Mouse (Mus musculus): ENCODE data around the gene Ago4. TPM values are rescaled to one million over a fixed set of nuclear protein-coding genes. Genes with fewer than 3 reads are reported as not detected.

Gene Ago4
- polyA plus RNA-seq, 1 experiment from 2014 or later, result 1.4 TPM

DNA sequence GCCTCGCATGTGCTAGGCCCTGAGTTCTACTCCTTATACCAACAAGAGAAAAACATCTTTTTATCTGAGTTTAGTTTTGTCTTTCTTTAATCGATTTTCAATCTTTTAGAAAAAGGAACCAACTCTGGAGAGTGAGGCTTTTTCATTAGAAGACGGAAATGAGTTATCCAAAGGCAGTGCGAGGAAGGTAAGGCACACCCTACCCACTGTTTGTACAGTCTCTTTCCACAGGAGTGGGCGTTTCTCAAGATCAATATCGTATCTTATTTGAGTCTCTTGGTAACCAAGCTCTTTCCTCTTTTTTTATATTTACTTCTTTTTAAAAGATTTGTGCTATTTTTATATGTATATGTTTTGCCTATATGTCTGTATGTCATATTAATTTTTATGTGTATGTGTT, 30.5 kb upstream of the Ago4 start:
- DNase-seq (ENCODE audit: low spot score), result no peak
- Histone ChIP-seq H3K36me3 (ENCODE audit: insufficient read depth, low read length) (peaks cover 18% of the 10 kb centered on the region; the same call in 1 of the 2 replicates), H3K9me3 (replicated peaks; ENCODE audit: low read length) (no peaks in the 10 kb centered on the region), H3K27me3 (ENCODE audit: insufficient read depth, low read length) (no peaks in the 10 kb centered on the region), H3K4me3 (replicated peaks; ENCODE audit: low read depth, low read length) (no peak overlapping the region), H3K9ac (ENCODE audit: low read depth, low read length) (no peak overlapping the region), H3K4me1 (replicated peaks; ENCODE audit: insufficient read depth, low read length) (no peaks in the 10 kb centered on the region), H3K4me2 (ENCODE audit: low read length) (no peak overlapping the region), H3K27ac (no peak overlapping the region)
- no peak for TF ChIP-seq CTCF (IDR thresholded peaks at IDR 0.05; ENCODE audit: low read depth)
- no peak for ATAC-seq (replicated peaks; ENCODE audit: low FRiP score, low read depth)
- 88% methylated on average over 6 of the region's 6 CpGs for WGBS

DNA sequence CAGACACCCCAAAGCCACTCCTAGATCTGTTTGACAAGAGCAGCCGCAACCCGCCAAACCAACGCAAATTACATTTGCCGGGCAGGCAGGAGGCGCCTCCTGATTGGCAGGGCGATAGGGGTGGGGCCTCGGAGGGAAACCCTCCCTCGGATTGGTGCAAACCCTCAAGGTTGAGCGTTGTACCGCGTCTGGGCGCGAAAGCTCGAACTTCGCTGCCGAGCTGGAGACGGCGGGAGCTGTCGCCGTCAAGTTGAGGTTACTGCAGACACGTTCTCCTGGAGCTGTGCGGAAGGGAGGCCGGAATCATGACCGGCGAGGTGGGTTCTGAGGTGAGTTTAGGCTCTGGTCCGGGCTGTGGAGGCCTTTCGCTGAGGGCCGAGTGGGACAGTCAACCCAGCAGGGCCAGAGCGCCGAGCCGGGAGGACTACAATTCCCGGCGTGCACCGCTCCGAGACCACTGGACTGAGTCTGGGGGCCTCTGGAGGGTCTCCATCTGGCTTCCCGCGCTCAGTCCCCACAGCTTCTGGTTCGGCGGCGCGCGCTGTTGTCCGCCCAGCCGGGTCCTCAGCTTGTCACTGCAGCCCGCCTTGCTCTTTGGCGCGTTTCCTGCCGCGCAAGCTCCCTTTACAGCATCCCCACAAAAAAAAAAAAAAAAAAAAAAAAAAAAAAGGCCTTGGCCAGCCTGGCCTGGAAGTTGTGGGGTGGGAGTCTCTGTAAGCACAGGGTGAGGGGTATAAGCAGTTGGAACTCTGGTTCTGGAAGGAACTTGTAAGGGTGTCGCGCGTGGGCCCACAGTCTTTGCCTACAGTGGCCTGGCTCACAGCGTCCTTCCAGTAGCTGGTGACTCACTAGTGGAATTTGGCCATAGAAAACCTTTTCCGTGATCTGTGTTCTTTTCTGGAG, 23.8 kb upstream of the Ago4 start, which contains the start of gene Clspn:
Gene Clspn (plus strand): TSS at position 127 of the 903 bp plus-strand sequence.
- DNase-seq (ENCODE audit: low spot score), result peak; percentile 93
- ATAC-seq (replicated peaks; ENCODE audit: low FRiP score, low read depth), result peak; percentile 91
- H3K36me3 ChIP-seq (ENCODE audit: insufficient read depth, low read length), result peaks cover 3% of the 10 kb centered on the region; the same call in 1 of the 2 replicates
- no peaks in the 10 kb centered on the region for H3K9me3 ChIP-seq (replicated peaks; ENCODE audit: low read length)
- H3K27me3 ChIP-seq (ENCODE audit: insufficient read depth, low read length), result no peaks in the 10 kb centered on the region
- peak within 1 kb of the TSS; percentile 63 for H3K4me2 ChIP-seq (ENCODE audit: low read length)
- H3K4me1 ChIP-seq (replicated peaks; ENCODE audit: insufficient read depth, low read length), result no peaks in the 10 kb centered on the region
- WGBS, result under 1% methylated on average over 50 of the region's 54 CpGs
- H3K27ac ChIP-seq, result no peak within 1 kb of the TSS
- H3K4me3 ChIP-seq (replicated peaks; ENCODE audit: low read depth, low read length), result peak within 1 kb of the TSS; percentile 58
- H3K9ac ChIP-seq (ENCODE audit: low read depth, low read length), result peak within 1 kb of the TSS; percentile 62
- TF ChIP-seq CTCF (IDR thresholded peaks at IDR 0.05; ENCODE audit: low read depth), result no peak

DNA sequence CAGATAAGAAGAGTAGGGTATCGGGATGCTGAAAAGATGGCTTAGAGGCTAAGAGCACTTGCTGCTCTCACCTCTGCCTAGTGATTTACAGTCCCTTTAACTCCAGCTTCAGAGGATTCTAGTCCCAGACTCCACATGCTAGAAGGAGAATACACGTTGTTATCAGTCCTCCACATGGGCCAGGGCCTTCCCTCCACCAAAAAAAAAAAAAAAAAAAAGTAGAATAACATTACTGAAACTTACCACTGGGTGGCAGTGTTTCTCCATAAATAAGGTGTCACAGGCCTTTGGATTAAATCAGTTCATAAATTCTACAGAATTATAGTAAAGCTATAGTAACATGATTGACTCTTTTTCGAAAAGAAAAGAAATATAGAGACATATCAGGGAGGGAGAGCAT, 21.2 kb upstream of the Ago4 start:
- 34% methylated on average over 3 of the region's 3 CpGs for WGBS
- no peaks in the 10 kb centered on the region for H3K36me3 ChIP-seq (ENCODE audit: insufficient read depth, low read length)
- TF ChIP-seq CTCF (IDR thresholded peaks at IDR 0.05; ENCODE audit: low read depth), result peak; percentile 77
- H3K9ac ChIP-seq (ENCODE audit: low read depth, low read length), result no peak overlapping the region
- H3K4me2 ChIP-seq (ENCODE audit: low read length), result no peak overlapping the region
- ATAC-seq (replicated peaks; ENCODE audit: low FRiP score, low read depth), result no peak
- no peaks in the 10 kb centered on the region for H3K9me3 ChIP-seq (replicated peaks; ENCODE audit: low read length)
- DNase-seq (ENCODE audit: low spot score), result peak; percentile 67
- H3K27me3 ChIP-seq (ENCODE audit: insufficient read depth, low read length), result no peaks in the 10 kb centered on the region
- H3K4me3 ChIP-seq (replicated peaks; ENCODE audit: low read depth, low read length), result no peak overlapping the region
- no peaks in the 10 kb centered on the region for H3K4me1 ChIP-seq (replicated peaks; ENCODE audit: insufficient read depth, low read length)
- no peak overlapping the region for H3K27ac ChIP-seq

DNA sequence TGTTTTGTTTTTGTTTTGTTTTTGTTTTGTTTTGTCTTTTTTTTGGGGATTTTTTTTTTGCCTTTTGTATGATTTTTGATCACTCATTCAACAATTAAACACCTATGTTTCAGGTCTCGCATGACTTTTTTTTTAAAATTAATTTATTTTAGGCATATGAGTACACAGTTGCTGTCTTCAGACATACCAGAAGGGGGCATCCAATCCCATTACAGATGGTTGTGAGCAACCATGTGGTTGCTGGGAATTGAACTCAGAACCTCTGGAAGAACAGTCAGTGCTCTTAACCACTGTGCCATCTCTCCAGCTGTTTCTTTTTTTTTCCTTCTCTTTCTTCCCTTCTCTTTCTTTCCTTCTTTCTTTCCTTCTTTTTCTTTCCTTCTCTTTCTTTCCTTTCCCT, 20.4 kb upstream of the Ago4 start:
- Histone ChIP-seq H3K4me3 (replicated peaks; ENCODE audit: low read depth, low read length) (no peak overlapping the region), H3K36me3 (ENCODE audit: insufficient read depth, low read length) (no peaks in the 10 kb centered on the region), H3K4me2 (ENCODE audit: low read length) (no peak overlapping the region), H3K27me3 (ENCODE audit: insufficient read depth, low read length) (no peaks in the 10 kb centered on the region), H3K9me3 (replicated peaks; ENCODE audit: low read length) (no peaks in the 10 kb centered on the region), H3K27ac (no peak overlapping the region), H3K9ac (ENCODE audit: low read depth, low read length) (no peak overlapping the region), H3K4me1 (replicated peaks; ENCODE audit: insufficient read depth, low read length) (no peaks in the 10 kb centered on the region)
- ATAC-seq (replicated peaks; ENCODE audit: low FRiP score, low read depth) (no peak), DNase-seq (ENCODE audit: low spot score) (no peak)
- peak; percentile 11; the same call in 1 of the 2 replicates for TF ChIP-seq CTCF (IDR thresholded peaks at IDR 0.05; ENCODE audit: low read depth)
- 95% methylated on average over 1 of the region's 1 CpGs for WGBS

DNA sequence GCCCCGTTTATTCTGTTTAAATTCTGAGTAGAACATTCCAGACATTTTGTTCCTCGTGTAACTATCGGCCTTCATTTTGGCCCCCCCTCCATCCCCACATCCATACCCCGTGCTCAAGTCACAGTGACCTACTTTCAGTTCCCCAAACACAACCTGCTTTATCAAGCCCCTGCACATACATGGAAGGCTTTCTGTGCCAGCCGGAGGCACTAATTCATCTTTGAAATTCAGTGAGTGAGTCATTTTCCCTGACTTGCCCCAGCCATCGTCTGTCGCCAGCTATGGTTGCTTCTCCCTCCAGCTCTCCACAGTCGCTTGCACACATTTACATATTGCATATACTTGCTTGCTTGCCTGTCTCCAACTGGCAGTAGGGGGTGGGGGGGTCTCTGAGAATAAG, 19.8 kb upstream of the Ago4 start:
- no peak overlapping the region for H3K4me2 ChIP-seq (ENCODE audit: low read length)
- 58% methylated on average over 8 of the region's 8 CpGs for WGBS

DNA sequence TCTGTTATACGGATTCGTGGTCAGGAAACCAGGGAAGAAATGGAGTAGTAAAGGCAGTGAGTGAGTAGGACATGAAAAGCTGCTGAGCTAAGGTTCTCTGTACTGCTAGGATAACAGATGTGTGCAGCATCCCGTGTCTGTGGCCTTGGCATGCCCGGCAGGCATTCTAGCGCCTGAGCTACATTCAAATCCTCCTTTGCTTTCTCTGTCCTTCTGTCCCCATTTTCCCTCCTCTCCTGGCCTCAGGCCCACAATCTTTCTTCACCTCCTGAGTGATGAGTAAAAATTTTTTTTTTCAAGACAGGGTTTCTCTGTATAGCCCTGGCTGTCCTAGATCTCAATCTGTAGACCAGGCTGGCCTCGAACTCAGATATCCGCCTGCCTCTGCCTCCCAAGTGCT, 18.9 kb upstream of the Ago4 start:
- WGBS, result 75% methylated on average over 7 of the region's 7 CpGs
- no peak overlapping the region for H3K9ac ChIP-seq (ENCODE audit: low read depth, low read length)

More for the DNA sequence above, 19.8 kb upstream of the Ago4 start:
- H3K9me3 ChIP-seq (replicated peaks; ENCODE audit: low read length), result no peaks in the 10 kb centered on the region
- no peak overlapping the region for H3K9ac ChIP-seq (ENCODE audit: low read depth, low read length)
- no peak overlapping the region for H3K27ac ChIP-seq
- H3K36me3 ChIP-seq (ENCODE audit: insufficient read depth, low read length), result no peaks in the 10 kb centered on the region
- DNase-seq (ENCODE audit: low spot score) (no peak), ATAC-seq (replicated peaks; ENCODE audit: low FRiP score, low read depth) (no peak)
- no peak for TF ChIP-seq CTCF (IDR thresholded peaks at IDR 0.05; ENCODE audit: low read depth)
- no peak overlapping the region for H3K4me3 ChIP-seq (replicated peaks; ENCODE audit: low read depth, low read length)
- no peaks in the 10 kb centered on the region for H3K27me3 ChIP-seq (ENCODE audit: insufficient read depth, low read length)
- H3K4me1 ChIP-seq (replicated peaks; ENCODE audit: insufficient read depth, low read length), result no peaks in the 10 kb centered on the region

More for the DNA sequence above, 18.9 kb upstream of the Ago4 start:
- no peaks in the 10 kb centered on the region for H3K36me3 ChIP-seq (ENCODE audit: insufficient read depth, low read length)
- ATAC-seq (replicated peaks; ENCODE audit: low FRiP score, low read depth), result no peak
- no peak for DNase-seq (ENCODE audit: low spot score)
- H3K27ac ChIP-seq, result no peak overlapping the region
- no peaks in the 10 kb centered on the region for H3K4me1 ChIP-seq (replicated peaks; ENCODE audit: insufficient read depth, low read length)
- no peaks in the 10 kb centered on the region for H3K9me3 ChIP-seq (replicated peaks; ENCODE audit: low read length)
- H3K4me2 ChIP-seq (ENCODE audit: low read length), result no peak overlapping the region
- H3K27me3 ChIP-seq (ENCODE audit: insufficient read depth, low read length), result no peaks in the 10 kb centered on the region
- TF ChIP-seq CTCF (IDR thresholded peaks at IDR 0.05; ENCODE audit: low read depth), result no peak
- no peak overlapping the region for H3K4me3 ChIP-seq (replicated peaks; ENCODE audit: low read depth, low read length)

Measured in kidney, postnatal 0 days (tissue).